Mouse (Mus musculus): ENCODE measurements around the gene Steap3.

DNA sequence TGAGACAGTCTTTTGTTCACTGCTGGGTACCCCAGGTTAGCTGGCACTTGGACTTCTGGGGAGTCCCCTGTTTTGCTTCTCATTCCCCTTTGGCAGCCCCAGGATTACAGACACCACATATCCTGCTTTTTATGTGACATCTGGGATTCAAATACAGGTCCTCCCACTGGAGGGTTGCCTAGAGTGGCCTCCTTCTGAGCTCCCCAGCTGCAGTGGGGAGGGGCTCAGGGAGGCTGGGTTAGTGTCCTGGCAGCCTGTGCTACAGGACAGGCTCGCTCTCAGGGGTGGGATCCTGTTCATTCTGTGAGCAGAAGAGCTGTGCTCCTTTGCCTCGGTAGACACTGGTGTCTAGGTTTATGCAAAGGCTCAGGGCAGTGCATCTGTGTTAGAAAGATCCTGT is 51.2 kb downstream of the Steap3 start:
- TF ChIP-seq CTCF (conservative IDR thresholded peaks at IDR 0.05; ENCODE audit: low read length) (no peak), POU5F1 (IDR thresholded peaks at IDR 0.05; ENCODE audit: borderline replicate concordance, low read length) (no peak), NANOG (IDR thresholded peaks at IDR 0.05; ENCODE audit: borderline replicate concordance, low read length) (no peak)
